Mouse (Mus musculus) ES-Bruce4 (cell line): ENCODE data around the gene Galm. TPM values are rescaled to one million over a fixed set of nuclear protein-coding genes. Genes with fewer than 3 reads are reported as not detected.

ENCODE experiments used
- H3K27ac ChIP-seq: 2 replicates; pipeline ENCODE4 v1.5.1; 2012; ENCODE audit warnings: low read length, inconsistent platforms; ENCODE audit not compliant: insufficient read depth
- H3K27me3 ChIP-seq: 2 replicates; pipeline ENCODE4 v1.6.1; 2012; ENCODE audit warnings: mild to moderate bottlenecking, low read length, inconsistent platforms; ENCODE audit not compliant: control insufficient read depth, poor library complexity, insufficient read depth, severe bottlenecking
- H3K36me3 ChIP-seq: 2 replicates; pipeline ENCODE4 v1.6.1; 2012; ENCODE audit warnings: inconsistent platforms, mild to moderate bottlenecking, low read length, moderate library complexity; ENCODE audit not compliant: control insufficient read depth, poor library complexity, insufficient read depth, severe bottlenecking
- H3K4me1 ChIP-seq: one replicate; pipeline ENCODE4 v1.8.1; 2011; ENCODE audit warnings: low read length; ENCODE audit not compliant: control insufficient read depth, insufficient read depth
- H3K4me3 ChIP-seq: 2 replicates; pipeline ENCODE4 v1.5.1; 2011; ENCODE audit warnings: low read depth, mild to moderate bottlenecking, low read length
- H3K9ac ChIP-seq: 2 replicates; pipeline ENCODE4 v1.6.1; 2012; ENCODE audit warnings: low read depth, mild to moderate bottlenecking, inconsistent platforms; ENCODE audit not compliant: poor library complexity, severe bottlenecking
- H3K9me3 ChIP-seq: replicated peaks from 2 replicates; pipeline ENCODE4 v1.6.1; 2012; ENCODE audit warnings: mild to moderate bottlenecking, low read length, inconsistent platforms; ENCODE audit not compliant: control insufficient read depth, poor library complexity, insufficient read depth, severe bottlenecking
- CTCF ChIP-seq: IDR thresholded peaks from one replicate; pipeline ENCODE4 v1.8.1; 2011; ENCODE audit warnings: low read depth, low read length
- EP300 ChIP-seq: IDR thresholded peaks from 2 replicates; pipeline ENCODE4 v1.6.1; 2011; ENCODE audit warnings: low read depth, low read length; ENCODE audit not compliant: insufficient read depth
- POLR2A ChIP-seq: IDR thresholded peaks from one replicate; pipeline ENCODE4 v1.8.1; 2011; ENCODE audit warnings: low read length; ENCODE audit not compliant: insufficient read depth
- polyA plus RNA-seq: library from polyadenylated mRNA; stranded (reverse); fragments of >200 nt; gene quantifications from 2 replicates; pipeline ENCODE4 v1.2.4, GENCODE M21; 2011; ENCODE audit warnings: low read depth; ENCODE audit not compliant: missing spikeins, insufficient read depth, insufficient read length

The Galm gene
- polyA plus RNA-seq, 1 experiment, result 15.1 TPM

DNA sequence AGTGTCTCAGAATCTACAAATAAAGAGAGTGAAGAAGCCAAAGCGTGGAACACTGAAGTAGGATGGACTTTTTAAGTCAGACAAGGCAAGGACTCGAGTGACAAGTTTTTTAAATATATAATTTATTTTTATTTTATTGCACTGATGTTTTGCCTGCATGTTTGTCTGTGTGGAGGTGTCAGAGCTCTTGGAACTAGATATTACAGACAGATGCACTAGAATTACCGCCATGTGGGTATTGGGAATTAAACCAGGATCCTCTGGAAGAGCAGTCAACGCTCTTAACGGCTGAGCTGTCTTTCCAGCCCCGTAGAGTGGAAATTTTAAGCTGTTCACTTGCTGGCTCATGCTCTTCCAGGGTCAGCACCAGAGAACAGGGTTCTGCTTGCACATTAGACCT, 39.1 kb downstream of the Galm start:
- Histone ChIP-seq H3K9ac (no peak overlapping the region), H3K27me3 (no peaks in the 10 kb centered on the region), H3K27ac (no peak overlapping the region), H3K9me3 (no peaks in the 10 kb centered on the region), H3K4me3 (no peak overlapping the region), H3K4me1 (peaks cover 3% of the 10 kb centered on the region), H3K36me3 (no peaks in the 10 kb centered on the region)
- TF ChIP-seq CTCF (no peak), POLR2A (no peak), EP300 (no peak)

GRCm38 (mm10) chr17:80167436-80167835, 40.2 kb downstream of the Galm start:
- Histone ChIP-seq H3K27ac (no peak overlapping the region), H3K36me3 (no peaks in the 10 kb centered on the region), H3K9me3 (no peaks in the 10 kb centered on the region), H3K4me3 (no peak overlapping the region), H3K27me3 (no peaks in the 10 kb centered on the region), H3K9ac (no peak overlapping the region), H3K4me1 (peaks cover 3% of the 10 kb centered on the region)
- TF ChIP-seq EP300, result no peak
- no peak for TF ChIP-seq CTCF
- TF ChIP-seq POLR2A, result no peak

DNA sequence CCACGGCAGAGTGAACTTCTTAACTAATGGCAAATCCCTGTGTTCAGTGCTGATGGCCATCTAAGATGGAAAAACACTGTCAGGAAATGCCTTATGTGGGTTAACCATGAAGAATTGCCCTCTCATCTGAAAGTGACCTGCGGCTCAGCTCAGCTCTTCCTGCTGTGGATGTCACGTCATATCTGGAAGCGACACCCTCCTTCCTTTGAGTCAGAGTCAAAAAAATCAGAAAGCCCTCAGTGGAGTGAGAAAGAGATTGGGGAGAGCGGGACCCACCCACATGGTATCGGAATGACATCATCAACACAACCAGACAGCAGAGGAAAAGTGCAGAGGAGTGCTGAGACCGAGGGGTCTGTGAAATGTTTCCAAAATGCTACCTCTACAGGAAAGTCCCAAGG, 40.6 kb downstream of the Galm start:
- Histone ChIP-seq H3K9me3 (no peaks in the 10 kb centered on the region), H3K4me1 (peaks cover 3% of the 10 kb centered on the region), H3K4me3 (no peak overlapping the region), H3K27ac (no peak overlapping the region), H3K9ac (no peak overlapping the region), H3K36me3 (no peaks in the 10 kb centered on the region), H3K27me3 (no peaks in the 10 kb centered on the region)
- TF ChIP-seq POLR2A, result no peak
- no peak for TF ChIP-seq EP300
- no peak for TF ChIP-seq CTCF

DNA sequence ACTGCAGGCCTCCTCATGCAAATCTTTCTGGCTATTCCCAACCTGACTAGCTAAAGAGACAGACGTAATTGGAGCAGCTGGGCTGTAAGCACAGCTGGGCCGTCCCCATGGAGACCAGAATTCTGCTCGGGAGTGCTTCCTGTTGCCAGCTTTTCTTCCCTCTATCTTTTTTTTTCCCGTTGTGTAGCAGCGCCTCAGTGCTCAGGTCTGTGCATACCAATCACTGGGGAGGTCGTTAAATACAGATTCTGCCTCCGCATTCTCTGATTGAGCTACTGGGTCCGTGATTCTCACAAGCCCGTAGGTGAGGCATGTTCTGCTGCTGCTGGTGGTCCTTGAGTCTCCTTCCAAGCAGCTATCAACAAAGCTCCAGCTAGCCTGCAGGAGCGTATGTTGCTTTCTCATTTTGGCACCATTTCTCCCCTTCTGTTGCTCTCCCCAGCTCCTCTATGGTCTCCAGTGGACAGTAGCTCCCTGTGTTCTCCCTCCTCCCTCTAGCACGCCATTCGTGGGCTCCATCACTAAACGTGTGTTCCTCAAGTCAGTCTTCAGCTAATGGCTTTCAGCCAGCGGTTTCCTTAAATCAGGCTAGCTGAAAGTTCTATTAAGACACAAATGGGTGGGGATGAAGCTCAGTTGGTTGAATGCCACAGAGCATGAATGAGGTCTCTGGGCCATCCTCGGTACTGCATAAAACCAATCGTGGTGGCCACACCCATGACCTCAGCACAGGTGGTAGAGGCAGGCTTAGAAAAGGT, 41.3 kb downstream of the Galm start:
- H3K27ac ChIP-seq, result no peak overlapping the region
- peaks cover 3% of the 10 kb centered on the region for H3K4me1 ChIP-seq
- H3K9ac ChIP-seq, result no peak overlapping the region
- H3K4me3 ChIP-seq, result no peak overlapping the region
- no peaks in the 10 kb centered on the region for H3K27me3 ChIP-seq
- TF ChIP-seq EP300, result no peak
- no peak for TF ChIP-seq POLR2A
- no peak for TF ChIP-seq CTCF
- H3K36me3 ChIP-seq, result no peaks in the 10 kb centered on the region
- no peaks in the 10 kb centered on the region for H3K9me3 ChIP-seq

- Histone ChIP-seq H3K9me3 (no peaks in the 10 kb centered on the region), H3K36me3 (no peaks in the 10 kb centered on the region), H3K4me3 (no peak overlapping the region), H3K9ac (no peak overlapping the region), H3K27me3 (no peaks in the 10 kb centered on the region), H3K4me1 (peaks cover 3% of the 10 kb centered on the region), H3K27ac (no peak overlapping the region)
- TF ChIP-seq CTCF (no peak), EP300 (no peak), POLR2A (no peak)
Observed at GRCm38 (mm10) chr17:80169792-80170191, 42.5 kb downstream of the Galm start.

DNA sequence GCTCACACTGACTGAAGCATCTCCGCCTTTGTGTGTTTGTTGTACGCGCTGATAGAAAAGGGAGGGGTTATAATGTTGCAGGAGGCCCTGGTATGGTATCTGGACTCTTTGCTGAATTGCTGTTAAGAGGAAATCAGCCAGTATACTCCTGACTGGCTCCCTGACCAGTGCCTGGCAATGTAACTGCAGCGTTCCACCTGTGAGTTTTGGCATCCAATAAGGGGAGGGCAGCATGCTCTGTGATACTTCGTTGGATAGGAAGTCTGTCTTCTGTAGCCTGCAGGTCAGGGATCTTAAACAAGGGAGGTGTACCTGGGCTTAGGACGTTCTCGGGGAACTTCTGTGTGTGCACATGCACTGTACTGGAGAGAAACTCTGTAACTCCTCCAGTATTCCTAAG, 43.7 kb downstream of the Galm start:
- H3K9me3 ChIP-seq, result no peaks in the 10 kb centered on the region
- TF ChIP-seq CTCF (no peak), POLR2A (no peak), EP300 (no peak)
- peaks cover 3% of the 10 kb centered on the region for H3K4me1 ChIP-seq
- no peak overlapping the region for H3K9ac ChIP-seq
- no peaks in the 10 kb centered on the region for H3K36me3 ChIP-seq
- H3K4me3 ChIP-seq, result no peak overlapping the region
- H3K27me3 ChIP-seq, result no peaks in the 10 kb centered on the region
- H3K27ac ChIP-seq, result no peak overlapping the region
